Mouse (Mus musculus) spleen, adult 2 months (tissue): ENCODE measurements around the gene Uvssa.

Experiments used
- CTCF ChIP-seq: fragments of 200-500 bp; IDR thresholded peaks from 2 replicates; pipeline ENCODE4 v1.5.1; 2011; ENCODE audit warnings: mild to moderate bottlenecking, inconsistent platforms; ENCODE audit not compliant: insufficient read depth, insufficient read length, insufficient replicate concordance; ENCODE audit errors: extremely low read depth
- POLR2A ChIP-seq: fragments of 200-500 bp; IDR thresholded peaks from 2 replicates; pipeline ENCODE4 v1.6.1; 2011; ENCODE audit warnings: low read depth, low read length, inconsistent platforms

DNA sequence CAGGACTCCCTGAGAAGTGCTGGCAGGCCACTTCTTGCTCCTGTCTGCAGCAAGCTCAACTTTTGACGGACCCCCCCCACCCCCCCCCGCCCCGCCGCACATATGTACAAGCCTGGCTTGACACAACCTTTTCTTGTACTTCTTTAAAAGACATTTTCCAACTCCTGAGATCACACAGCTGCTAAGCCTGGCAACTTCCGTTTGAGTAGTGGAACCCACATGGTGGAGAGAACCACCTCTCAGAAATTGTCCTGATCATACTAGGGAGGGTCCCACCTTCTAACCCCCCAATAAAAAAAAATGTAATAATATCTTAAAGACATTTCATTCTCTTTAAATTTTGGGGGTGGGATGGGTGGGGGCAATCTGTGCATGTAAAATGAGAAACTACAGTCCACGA lies 1.2 kb upstream of the Uvssa start:
- TF ChIP-seq POLR2A (no peak), CTCF (no peak)
